Mouse (Mus musculus) cerebellum, postnatal 10 days (tissue): ENCODE data around the gene Bcl2l15.
"Not testable (repeated sequence)": the region's sequence is repeated elsewhere in the genome, so short reads cannot be mapped to it uniquely, and the experiment has no call there.

Experiments
- DNase-seq, 2 experiments: peaks; one replicate each; pipeline ENCODE4 v3.0.0; 2021; ENCODE audit warnings: mixed read lengths in 2 of 2

Bcl2l15 gene

DNA sequence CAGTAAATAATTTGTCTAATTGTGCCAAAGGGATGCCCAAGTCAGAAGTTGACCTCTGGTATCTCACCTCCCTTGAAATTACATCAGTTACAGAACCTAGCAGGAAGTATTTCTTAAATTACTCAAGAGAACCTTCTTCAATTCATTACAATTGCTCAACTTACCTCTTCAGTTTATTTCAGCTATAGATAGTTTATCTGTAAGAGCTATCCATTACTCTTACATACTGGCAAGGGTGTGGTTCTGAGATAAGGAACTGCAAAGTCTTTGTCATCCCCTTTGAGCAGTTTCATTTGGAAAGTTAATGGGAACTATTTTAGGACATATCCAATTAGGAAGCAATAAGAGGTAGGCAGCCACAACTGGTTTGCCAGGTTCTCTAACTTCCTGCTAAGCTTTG is at the start of gene Bcl2l15:
Bcl2l15 (plus strand) TSS at position 176 of the 400 bp plus-strand sequence.
- no peak for DNase-seq

DNA sequence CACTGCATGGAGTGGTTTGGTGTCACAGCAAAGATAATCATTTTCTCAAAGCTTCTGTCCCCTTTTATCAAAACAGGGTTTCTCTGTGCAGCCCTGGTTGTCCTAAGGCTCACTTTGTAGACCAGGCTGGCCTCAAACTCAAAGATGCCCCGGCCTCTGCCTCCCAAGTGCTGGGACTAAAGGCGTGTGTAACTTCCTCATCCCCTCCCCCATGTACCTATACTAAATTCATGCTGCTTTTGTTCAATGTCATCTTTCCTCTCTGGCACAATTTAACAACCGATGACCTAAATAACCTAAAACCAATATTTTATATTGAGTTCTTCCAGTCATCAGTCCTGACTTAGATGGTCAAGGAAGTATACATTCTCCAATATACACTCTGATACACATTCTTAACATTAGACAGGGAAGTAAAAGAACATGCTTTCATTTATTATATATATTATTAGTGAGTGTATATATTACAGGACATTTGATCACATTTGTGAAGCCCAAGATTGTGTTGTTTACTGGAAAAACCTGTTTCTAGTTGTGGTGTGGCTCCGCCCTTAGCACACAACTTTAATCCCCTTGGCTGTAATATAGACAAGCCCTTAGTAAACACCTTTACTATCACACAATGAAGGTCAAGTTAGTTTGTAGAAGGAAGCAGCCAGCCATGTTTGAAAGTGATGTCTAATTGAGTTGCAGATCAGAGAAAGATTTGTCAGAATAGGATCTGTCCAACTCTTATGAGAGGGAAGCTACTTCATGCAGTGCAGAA is 49.4 kb upstream of the Bcl2l15 start:
- DNase-seq = no peak

DNA sequence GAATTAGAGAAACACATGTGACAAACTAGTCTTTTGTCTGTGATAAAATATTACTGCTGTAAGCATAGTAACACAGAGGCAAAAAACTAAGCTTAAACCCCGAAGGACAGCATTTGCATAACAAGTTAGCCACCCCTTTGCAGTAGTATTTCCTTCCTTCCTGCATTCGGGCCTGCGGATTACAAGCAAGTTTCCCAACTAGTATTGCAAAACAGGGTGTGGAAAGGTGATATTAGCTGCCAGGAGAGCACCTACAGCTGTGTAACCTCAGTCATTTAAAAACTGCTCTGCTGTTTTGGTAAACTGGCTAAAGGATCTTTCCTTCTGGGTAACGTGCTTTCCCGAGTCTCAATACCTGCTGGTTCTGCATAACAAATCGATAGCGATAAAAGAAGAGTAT is 45.2 kb upstream of the Bcl2l15 start:
- DNase-seq = no peak

DNA sequence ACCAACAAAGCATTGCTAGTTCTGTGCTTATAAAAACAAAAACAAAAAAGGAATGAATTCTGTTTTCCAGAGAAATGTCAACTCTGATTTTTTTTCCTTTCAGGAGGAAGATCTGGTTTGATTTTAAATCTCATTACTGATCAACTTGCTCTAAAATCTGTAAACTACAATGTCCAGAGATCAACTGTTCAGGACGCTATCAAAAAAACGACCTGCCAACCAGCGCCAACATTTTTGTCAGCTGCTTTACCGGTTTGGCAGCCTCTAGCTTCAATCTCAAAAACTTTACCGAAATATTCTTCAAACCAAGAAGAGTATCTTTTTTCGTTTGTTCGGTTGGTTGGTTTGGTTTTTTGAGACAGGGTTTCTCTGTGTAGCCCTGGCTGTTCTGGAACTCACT is 43.3 kb upstream of the Bcl2l15 start:
- DNase-seq = no peak

DNA sequence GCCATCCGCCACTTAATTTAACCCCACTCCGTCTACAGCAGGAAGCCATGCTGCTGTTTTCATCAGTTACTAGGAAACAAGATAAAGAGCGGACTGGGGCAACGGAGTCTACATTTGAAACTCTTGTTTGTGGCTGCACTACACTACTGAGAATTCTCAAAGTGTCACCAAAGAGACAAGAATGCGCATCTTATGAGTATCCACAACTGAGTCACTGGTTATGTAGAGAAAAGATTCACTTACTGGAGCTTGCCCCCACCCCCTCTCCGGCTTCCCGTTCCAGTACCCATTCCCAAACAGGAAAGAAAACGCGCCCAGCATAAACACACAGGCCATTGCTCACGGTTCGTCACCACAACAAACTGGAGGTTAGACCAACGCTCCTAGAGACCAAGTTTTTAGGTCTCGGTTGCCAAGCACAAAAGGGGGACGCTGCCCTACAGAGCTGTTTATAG is 42.5 kb upstream of the Bcl2l15 start:
- peak; percentile 34 to 38 for DNase-seq

DNA sequence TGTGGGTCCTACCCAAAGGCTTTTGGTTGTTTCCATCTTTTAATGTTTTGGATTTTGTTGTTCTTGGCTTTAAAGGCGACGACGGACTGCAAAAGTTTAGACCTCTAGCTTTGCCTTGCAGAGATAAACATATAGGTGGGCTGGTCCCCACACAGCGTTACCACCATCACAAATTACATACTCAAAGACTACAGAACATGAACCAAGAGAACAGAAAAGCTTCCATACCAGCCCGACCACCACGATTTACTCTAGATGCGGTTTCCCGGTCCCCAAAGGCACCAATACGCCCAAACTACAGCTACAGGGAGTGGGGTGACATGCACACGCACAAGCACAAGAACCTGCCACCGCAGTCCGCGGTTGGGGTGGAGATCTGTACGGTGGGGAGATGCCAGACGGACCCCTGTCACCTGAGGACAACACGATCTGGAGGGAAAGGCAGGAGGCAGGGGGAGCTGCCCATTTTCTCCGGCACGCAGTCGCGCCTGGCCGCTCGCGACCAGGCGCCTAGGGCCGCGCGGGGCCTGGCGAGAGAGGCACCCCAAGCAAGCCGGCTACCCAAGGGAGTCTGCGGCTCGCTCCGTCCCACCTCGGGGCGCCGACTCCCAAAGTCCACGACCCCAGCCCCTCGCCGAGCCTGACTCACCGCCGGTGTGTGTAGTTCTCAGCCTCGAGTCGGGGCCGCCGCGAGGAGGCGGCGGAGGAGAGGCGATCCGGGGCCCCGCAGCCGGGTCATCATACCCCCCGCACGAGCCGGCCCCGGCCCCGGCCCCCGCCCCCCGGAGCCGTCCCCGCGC is 41.9 kb upstream of the Bcl2l15 start:
- DNase-seq = peak in 1 of 2 experiments; percentile 67

DNA sequence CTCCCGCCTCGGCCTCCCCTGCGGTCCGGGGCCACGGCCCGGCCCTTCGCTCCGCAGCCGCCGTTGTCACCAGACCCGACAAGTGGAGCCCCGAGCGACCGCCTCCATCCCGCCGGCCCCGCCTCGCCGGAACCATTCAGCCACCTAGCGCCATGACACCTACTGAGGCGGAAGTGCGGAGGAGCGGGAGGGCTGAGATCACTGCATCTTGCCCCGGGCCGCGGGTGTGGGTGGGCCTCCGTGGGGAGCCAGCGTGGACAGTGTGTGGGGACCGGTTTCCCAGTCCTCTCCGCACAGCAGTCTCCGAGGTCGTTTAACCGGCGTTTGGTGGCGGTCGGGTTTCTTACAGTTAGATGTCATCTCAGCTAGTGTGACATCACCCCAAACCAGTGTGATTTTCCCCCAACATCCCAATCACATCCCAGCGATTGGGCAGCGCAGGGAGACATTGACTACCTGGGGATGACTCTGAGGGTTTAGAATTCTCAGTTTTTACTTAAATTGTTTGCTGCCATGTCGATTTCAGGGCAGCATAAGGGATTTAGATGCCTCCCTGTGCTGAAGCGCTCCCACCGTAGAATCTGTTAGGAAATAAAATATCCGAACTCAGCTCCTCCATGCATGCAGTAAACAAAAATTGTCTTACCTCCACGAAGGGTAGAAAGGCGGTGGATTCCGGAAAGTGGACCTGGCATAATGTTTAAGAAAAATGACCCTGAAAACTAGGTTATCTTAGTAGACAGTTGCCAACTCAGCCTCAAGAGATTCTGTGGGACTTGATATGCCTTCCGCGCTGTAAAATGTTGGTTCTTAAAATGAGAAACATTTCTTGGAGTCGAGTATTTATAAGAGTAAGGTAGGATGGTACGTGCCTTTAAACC is 40.9 kb upstream of the Bcl2l15 start, which contains the start of gene Hipk1:
Hipk1 (minus strand) TSS at position 334 of the 881 bp plus-strand sequence.
- peak; percentile 96 to 97 for DNase-seq

DNA sequence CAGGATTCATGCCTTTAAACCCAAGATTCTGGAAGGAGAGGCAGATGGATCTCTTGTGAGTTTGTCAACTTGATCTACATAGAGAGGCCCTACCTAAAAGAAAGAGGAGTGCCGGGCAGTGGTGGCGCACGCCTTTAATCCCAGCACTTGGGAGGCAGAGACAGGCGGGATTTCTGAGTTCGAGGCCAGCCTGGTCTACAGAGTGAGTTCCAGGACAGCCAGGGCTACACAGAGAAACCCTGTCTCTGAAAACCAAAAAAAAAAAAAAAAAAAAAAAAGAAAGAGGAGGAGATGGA is 40.3 kb upstream of the Bcl2l15 start:
- DNase-seq = not testable (repeated sequence)

DNA sequence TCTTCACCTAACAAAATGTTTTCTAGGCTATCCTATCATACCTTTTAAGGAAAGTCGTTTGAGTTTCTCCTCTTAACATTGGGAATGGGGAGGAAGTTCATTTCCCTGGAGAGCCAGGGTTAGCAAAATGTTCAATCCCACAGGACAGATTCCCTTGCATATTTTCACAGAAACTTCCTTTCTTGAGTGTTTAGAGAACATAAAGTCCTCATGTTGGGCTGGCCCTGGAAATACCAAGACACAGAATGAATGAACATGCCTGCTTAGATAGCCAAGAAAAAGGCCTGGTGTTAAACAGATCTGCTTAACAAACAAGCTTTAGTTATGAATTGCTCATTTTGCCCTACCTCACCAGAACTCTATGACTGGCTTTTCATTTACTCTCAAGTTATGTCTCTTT is 39.8 kb upstream of the Bcl2l15 start:
- DNase-seq = no peak

DNA sequence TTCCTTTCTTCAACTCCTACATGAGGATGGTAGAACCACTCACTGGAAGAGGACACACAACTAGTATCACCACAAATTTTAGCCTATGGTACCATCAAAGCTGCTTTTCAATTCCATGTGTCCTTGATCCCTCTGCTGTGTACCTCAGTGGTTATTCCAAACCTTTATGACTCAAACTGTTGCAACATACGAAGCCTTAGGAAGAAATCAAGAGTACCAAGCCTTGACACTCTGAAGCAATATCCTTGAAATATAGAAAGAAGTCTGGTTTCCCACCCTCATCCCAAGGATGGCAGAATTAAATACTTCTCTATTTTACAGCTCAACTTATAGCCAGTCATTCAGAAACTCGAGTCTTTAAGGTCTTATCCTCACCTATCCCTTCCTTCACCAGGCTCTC is 36.0 kb upstream of the Bcl2l15 start:
- DNase-seq = no peak

DNA sequence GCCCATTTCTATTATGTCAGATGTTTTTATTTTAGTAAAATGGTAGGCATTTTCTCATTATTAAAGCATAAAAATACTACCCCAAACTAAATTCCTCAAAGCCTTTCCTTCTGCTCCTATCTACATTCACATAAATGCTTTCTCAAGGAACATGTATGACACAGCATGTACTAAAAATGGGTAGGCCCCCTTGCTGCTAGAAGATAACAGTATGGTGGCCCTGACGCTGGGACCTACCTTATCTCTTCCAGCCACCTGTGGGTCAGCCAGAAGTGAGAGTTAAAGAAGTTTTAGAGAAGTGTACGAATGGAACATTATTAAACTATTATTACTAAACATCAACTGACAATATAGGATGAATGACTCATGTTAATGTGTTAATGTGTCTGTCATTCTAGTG is 32.9 kb upstream of the Bcl2l15 start:
- DNase-seq = no peak

DNA sequence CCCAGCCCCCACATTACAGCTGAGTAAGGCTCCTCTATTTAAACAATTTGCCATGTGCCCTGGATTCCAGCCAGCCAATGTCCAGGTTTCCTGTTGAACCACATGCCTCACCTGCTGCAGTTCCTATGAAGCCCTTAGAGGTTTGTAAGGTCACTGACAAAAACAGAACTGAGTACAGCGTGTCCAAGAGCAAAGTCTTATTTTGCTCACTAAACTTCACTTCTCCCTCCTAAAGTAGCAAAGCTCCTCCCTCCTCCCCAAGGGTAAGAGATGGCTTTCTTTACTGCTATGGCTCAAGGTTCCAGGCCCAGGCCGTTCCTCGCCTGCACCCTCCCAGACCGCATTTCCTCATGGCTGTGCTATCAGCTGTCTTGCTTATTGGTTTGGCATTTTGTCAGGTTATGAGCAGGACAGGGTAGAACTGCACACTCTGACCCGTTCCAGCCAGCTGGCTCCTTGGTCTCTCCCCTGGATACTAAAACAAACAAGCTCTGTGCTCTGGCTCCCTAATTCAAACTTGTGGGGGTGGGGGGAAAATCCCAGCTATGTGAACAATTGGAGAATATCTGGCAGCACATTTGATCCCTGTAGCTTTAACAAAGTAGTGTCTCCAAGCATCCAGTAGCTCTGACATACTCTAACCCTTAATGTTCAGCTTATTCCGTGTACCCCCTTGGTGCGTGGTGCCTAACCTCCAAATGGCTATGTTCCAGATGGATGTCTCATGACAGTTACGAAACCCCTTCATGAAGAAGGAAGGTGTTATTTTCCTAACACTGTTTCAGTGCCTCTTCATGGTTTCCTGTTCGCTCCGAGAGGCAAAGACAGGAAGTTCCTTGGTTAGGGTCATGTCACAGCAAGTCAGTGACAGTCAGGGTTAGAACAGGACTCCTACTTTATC is 30.5 kb upstream of the Bcl2l15 start:
- DNase-seq = peak; percentile 56 to 66

DNA sequence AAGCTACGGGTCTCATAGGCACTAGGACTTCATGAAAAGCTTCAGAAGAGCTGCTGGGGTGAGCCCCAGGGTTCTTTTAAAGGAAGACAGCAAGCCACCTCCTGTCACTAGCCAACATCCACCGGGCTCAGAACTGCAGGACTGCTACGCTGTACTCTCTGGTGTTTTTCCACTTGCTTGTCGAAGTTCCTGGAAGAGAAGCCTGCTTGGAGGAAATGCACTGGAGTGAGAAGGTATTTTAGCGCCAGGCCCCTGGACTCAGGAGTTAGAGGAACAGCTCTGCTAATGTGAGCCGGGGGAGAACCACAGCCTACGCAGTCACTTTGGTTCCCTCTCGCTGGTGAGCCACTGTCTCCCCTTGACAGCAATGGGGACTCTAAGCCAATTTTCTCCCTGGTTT is 29.5 kb upstream of the Bcl2l15 start:
- DNase-seq = no peak

DNA sequence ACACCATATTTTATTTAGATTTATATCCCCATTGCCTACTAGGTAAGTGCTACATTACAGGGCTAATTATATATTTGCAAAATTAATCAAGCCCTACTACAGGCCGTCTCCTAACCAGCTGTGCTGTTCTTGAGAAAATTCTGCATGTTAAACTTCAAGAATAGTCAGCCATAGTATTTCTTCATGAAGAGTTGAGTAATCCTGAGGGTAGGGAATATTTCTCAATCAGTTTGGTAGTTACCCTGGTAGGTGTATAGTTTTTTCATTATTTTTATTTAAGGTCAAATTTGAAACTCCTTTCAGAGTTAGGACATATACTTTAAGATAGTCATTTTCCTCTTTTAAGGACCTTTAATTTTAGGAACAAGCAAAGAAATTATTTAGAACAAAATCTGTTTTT is 26.7 kb upstream of the Bcl2l15 start:
- DNase-seq = no peak

DNA sequence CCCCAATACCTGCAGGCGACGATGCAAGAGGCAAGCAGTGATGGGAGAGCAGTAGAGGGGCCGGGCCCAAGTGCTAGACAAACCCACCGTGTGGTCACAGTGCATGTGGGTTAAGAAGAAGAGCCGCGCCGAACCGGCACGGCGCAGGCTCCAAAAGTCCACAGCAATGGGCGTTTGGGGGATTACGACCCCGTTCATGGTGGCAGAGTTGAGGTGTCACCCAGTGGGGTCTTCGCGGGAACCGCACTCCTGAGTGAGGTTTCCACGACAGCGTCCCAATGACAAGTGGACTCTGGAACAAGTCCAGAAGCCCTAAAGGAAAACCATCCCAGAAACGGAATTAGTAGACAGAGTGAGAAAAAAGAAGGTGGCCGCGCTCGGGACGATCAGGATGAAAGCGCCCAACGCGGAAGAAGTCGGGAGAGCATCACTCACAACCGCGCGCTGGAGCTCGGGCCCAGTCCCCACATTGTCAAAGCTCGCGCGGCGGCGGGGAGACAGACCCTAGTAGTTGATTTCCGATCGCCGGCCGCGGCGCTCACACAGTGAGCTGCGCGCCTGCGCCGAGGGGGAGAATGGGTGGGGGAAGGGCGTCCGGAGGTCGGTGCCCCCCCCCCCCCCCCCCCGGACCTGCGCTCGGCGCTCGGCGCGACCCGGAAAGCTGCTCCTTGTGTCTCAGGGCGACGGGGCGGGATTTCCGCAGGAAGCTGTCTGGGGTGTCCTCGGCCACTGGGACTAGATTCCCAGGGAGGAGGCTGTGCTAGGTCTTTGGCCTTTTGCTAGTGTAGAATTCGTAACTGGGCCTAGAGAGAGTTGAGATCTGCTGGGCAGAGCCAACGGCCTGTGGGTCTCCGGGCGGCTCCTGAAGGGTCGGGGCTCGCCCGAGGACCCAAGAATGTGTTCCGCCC is 23.3 kb upstream of the Bcl2l15 start, which contains the start of the genes Dclre1b, Ap4b1 and Gm43064:
Dclre1b (minus strand) TSS at position 554 of the 908 bp plus-strand sequence.
Ap4b1 (plus strand) TSS at position 630 of the 908 bp plus-strand sequence.
Gm43064 (plus strand) TSS at position 683 of the 908 bp plus-strand sequence.
- DNase-seq = peak; percentile 95 to 97

DNA sequence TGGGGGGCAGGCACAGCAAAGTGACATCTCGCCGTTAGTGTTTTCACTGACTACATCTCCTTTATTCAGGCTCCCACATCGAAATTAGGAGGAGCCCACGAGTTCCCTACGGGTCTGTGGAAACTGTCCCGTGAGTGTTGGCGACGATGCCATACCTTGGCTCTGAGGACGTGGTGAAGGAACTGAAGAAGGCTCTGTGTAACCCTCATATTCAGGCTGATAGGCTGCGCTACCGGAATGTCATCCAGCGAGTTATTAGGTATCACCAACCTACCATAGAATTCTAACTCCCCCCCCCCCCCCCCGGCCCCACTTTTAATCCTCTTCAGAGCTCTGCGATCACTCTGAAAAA is 22.6 kb upstream of the Bcl2l15 start:
- DNase-seq = no peak

DNA sequence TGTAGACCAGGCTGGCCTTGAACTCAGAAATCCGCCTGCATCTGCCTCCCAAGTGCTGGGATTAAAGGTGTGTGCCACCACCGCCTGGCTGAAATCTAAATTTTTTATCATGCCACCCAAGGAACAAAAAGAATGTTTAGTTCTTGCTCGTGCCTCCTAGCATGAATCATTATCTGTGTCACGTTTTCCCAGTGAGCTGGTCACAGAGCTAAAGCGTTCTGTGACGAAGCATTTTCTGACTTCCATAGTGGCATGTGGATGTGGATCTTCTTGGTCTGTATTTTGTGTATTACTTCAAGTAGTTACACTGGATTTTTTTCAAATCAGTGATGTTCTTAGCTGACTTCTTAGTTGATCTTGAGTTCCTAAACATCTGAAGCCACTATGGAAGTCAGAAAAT is 21.4 kb upstream of the Bcl2l15 start:
- DNase-seq = no peak

DNA sequence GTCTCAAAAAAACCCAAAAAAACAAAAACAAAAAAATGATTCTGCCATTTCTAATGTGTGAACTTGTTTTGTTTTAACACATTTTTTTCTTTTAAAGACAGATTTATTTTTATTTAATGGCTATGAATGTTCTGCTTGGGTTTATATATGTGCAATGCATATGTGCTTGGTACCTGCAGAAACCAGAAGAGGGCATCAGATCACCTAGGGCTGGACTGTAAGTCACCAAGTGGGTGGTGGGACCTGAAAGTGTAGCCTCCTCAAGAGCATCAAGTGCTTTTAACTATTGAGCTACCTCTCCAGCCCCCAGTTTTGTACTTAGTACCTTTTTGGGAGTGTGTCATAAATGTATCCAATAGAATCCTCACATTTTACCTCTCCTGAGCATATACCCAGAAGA is 4.9 kb upstream of the Bcl2l15 start:
- DNase-seq = peak in 1 of 2 experiments; percentile 26

DNA sequence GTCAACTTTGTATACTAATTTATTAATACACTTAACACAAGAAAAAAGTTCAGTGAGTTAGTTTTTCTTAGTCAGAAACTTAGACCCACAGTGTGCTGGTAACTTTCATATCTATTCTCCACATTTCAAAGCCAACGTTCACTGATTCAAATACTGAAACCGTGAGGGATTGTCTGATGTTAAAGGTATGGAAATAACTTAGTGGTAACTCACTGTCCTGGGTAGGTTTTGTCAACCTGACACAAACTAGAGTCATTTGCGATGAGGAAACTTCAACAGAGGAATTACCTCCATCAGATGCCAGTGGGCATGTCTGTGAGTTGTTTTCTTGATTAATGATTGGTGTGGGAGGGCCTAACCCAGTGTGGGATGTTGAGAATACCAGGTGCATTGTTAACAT is 3.4 kb upstream of the Bcl2l15 start:
- no peak for DNase-seq

DNA sequence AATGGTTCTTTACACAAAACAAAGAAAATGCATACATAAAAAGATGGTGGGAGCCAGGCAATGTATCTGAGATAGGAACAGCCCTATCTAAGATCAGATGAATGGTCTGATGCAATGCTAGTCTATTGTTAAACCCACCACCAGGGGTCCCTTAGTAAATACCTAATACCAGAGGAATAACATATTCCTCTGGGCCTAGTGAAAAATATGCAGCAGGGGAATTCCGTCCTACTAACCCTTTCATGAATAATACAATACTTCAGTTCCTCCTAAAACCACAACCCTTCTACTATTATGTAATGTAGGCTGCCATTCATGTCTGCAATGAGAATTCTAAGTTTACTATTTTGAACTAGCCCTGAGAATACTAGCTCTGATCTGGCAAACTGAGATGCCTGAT is 1.7 kb upstream of the Bcl2l15 start:
- DNase-seq = peak in 1 of 2 experiments; percentile 44

DNA sequence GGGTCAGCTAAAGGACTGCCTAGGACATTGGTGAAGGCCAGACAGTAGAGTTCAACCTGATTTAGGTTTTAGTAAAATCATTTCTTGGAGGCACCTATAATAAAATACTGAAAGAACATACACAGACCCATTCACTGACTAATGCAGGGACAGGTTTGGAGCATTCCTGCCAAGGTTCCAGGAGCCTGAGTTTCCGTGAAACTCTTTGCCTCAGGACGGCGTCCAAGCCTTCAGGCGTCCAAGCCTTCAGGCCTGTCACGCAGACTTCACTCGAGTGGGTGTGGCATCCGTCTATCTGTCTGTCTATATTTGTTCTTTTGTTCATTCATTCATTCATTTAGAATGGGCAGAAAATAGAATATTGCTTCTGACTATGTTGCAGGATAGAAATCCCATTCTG is 1.3 kb upstream of the Bcl2l15 start:
- peak; percentile 59 for DNase-seq
